Mouse (Mus musculus): ENCODE data around the gene Ccl1.

The Ccl1 gene

DNA sequence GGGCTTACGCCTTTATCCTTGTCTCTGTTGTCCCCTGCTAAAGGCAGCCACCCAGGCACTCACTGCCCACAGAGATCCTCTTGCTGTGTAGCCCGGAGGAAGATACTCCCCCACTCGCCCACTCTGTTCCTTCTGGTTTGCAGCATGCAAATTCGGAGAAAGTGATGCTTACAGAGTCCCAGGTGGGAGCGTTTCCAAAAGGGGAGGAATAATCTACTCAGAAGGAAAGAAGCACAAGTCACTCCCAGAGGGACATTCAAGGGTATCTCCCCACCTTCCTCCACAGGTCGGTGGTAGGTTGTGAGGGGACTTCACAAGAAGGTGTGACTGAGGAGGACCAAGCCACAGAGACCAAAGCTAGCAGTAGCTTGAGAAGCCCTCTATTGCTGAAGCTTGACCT lies 100.3 kb downstream of the Ccl1 start:
- DNase-seq (ENCODE audit: low read depth, low spot score) = no peak

DNA sequence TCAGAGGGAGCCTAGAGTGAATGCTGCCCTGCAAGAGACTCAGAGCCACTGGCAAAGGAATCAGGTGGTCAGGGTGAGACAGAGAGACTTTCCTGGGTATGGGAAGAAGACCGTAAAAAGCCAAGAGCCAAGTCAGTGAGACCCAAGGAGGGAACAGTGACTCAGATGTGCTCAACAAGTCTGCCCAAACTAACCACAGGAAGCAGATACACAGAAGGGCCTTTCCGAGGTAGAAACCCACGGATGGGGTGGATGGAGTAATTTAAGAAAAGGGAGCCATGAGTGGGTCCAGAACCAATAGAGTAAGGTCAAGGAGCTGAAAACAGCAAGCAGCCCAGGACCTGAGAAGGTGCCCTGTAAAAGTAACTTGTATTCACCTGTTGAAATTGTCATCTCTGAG lies 101.8 kb downstream of the Ccl1 start:
- DNase-seq (ENCODE audit: low read depth, low spot score) = no peak

DNA sequence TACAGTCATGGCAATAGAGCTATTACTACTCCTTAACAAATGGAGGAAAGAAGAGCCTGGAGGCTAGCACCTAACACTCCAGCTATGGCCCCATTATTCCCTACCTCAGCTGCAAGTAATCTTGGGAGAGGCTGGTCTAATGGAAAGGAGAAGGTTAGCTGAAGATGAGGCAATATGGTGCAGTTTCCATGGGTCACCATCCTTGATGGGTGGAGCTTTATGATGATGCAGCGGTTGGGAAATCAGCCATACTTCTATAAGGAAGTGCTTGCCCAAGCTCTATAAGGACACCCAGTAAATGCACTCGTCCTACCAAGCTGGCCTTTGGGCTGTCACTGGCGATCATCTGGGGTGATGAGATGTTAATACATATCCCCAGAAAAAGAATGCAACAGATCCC lies 107.7 kb downstream of the Ccl1 start:
- no peak for DNase-seq (ENCODE audit: low read depth, low spot score)

DNA sequence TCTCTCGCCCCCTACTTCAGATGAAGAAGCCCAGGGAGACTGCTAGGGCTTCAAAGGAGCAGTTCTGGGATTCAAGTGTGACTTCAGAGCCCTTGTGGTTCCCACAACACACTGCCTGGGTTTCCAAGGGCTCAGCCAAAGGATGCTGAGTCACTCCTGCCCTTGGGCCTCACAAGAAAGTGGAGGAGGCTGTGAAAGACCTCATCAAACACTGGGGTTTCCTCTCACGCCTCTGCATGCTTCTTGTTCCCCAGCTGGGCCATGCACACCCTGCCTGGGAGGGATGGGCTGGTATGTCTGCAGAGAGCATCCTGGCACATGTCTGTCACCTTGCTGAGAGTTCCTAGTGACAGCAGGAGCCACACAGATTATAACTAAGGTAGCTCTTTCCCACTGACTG lies 110.5 kb downstream of the Ccl1 start:
- DNase-seq (ENCODE audit: low read depth, low spot score) = no peak

DNA sequence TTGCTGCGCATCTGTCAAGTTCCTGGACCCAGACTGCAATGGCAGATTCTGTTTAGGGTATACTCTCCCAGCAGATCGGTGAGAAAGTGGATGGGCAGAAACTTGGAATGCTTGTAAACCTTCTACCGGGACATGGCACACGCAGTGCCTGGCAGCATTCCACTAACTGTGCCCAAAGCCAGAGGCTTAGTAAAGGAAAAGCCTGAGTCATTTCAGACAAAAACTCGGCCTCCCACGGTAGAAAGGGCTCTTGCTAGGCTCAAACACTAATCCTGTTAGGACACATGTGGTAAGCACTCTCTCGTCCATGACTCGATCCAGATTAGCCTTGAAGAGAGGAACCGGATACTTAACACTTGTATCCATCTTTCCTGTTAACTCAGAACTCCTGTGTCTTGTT lies 111.7 kb downstream of the Ccl1 start:
- no peak for DNase-seq (ENCODE audit: low read depth, low spot score)

DNA sequence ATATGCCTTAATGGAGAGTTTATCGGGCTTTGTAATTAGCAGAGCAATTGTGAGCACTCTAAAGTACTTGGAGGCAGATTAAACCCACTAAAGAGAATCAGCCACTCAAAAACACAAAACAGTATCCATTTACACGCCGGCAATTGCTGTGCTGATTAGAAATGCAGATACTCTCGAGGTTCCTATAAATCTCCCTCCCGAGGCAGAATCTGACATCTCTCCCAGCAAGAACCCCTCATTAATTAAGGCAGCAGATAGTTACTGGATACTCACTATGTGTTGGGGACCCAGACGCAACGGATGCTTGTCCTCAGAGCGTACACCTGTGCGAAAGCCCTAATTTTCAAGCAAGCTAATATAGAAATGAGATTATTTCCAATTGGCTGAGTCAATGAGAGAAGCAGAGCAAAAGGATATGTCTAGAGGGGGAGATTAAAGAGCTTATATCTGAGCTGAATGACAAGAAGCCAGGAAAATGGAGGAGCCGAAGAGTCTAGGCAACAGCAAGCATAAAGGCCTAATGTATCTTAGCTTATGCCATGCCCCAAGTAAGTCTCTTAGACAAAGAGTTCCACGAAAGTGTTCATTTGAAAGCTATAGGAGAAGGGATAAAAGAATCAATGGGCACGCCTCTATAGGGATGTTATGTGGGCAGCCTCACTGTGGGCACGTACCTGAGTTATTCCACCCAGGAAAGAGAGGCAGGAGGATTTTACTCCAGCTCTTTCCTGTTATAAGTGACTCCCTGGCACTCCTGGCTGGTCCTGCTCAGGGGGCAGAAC lies 115.5 kb downstream of the Ccl1 start:
- DNase-seq (ENCODE audit: low read depth, low spot score) = no peak

DNA sequence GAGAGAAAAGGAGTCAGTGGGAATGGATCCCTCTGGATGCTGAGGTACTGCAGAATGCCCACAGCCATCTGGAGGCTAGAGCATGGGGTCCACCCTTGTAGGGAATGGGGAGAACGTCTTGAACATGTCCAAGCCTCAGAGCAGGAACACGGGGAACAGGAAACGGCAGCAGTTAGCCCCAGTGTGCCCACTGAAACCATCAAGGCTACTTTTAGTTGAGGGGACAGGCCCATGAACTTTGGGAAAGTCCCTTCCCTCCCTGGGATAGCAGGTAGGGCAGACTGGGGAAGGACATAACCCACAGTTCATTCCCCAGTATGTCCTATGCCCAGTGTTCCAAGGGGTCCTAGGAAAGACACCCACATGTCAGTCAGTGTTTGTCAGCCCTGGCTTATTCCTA lies 119.8 kb downstream of the Ccl1 start:
- no peak for DNase-seq (ENCODE audit: low read depth, low spot score)

DNA sequence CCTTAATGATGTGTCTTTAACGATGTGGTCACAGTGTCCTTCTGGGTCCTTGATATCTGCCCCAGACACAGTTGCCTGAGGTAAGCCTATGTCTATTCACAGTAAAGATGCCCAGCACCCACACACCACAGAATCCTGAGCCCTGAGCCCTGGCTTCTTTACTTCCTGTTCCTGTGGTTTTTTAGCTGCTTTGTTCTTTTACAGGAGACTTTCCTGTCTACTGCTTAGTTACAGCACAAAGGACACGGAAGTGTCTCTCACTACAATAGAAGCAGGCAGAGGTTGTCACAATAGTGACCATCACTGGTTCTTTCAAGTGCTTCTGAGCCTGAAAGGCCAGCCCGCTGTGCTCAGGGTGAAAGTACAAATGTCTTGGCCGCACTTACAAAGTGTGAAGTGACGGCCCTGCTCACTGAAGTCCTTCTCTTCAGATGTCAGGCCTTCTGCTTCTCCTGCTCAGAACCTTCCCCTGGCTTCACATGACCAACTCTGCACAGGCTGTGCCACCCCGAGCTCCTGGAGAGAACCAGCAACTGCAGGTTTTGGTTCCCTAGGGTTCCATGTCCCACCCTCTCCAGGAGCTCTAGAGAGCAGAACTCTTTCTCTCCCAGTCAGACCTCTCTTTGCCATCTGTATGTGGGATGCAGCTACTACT lies 122.1 kb downstream of the Ccl1 start:
- no peak for DNase-seq (ENCODE audit: low read depth, low spot score)

DNA sequence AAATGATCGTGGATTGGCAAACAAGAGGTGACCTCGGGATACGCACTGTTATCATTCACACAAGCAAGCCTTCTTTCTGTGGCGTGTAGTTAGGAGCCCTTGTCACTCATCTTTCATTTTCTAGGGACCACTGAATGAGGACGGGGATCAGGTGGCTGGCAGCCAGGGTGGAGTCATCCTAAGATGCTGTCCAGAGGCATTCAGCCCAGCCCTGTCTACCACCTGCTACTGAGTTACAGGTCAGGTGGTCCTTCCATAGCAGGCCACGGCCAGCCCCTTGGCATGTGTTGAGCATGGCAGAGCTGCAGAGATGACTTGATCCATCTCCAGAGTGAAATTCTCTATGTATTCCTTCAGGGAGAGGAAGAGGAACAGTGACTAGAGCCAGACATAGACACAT lies 123.1 kb downstream of the Ccl1 start:
- no peak for DNase-seq (ENCODE audit: low read depth, low spot score)

DNA sequence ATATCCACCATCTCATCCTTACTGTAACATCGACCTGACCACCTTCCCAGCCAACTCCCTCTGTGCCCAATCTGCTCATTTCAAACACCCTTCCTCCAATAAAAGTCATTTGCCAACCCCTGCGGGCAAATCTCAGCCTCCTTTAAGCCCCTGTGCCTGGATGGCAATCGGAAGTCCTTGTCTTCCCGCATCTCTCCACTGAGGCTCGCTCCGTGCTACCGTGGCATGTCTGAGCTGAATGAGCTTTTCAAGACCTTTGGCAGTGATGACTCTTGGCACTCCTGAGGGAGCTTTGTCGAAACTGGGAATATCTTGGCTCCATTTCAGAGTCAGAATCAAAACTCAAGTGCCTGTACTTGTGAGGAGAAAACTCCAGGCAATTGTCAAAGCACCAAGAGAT lies 124.2 kb downstream of the Ccl1 start:
- DNase-seq (ENCODE audit: low read depth, low spot score) = no peak

DNA sequence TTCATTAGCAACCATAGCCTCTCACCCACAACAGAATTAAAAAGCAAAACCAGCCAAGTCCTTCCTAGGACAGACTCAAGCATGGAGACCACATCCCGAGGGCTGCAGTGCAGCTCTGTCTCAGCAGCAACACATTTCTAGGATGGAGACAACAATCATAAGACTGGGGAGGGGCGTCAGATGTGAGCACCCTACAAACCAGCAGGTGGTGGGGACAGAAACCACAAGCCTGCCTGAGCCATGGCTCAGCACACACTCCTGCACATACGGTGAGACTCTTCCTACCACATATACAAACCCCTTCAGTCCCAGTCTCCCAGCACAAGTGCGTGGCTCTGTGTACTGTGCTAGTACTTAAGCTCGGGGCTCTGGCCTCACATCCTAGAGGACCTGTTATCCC lies 127.3 kb downstream of the Ccl1 start:
- no peak for DNase-seq (ENCODE audit: low read depth, low spot score)

DNA sequence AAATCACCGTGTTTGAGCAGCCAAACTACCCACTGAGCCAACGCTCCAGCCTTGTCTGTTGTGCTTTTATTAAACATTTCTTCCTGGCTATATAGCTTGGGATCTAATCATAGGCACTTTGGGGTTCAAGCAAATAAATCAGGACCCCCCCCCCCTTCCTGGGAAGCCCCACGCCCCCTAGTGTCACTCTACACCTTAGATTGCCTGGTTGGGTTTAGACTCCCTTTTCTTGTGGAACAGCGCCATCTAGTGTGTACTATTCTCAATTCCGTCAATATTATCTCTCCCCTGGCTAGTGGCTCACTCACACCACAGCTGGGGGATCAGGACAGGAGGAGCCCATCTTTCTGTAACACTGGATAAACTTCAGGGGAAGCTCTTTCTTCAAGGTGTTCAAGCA lies 127.8 kb downstream of the Ccl1 start:
- DNase-seq (ENCODE audit: low read depth, low spot score) = no peak

DNA sequence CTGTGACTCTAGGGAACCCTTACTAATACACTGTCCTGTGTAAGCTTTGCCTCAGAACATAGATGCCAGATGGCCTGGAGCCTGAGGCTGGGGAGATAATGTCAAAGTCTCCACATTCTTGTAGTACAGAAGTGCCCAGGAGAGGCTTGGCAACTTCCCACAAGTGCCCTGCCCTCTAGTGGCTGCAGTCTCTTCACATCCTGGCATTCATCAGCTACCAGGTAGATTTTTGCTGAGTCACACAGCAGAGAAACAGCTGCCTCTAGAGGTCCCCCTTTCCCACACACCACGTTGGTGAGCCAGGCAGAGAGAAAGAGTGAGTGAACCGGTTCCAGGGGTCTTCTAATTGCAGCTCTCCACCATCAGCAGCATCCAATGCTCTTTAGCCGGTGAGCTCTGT lies 130.7 kb downstream of the Ccl1 start:
- DNase-seq (ENCODE audit: low read depth, low spot score) = no peak

DNA sequence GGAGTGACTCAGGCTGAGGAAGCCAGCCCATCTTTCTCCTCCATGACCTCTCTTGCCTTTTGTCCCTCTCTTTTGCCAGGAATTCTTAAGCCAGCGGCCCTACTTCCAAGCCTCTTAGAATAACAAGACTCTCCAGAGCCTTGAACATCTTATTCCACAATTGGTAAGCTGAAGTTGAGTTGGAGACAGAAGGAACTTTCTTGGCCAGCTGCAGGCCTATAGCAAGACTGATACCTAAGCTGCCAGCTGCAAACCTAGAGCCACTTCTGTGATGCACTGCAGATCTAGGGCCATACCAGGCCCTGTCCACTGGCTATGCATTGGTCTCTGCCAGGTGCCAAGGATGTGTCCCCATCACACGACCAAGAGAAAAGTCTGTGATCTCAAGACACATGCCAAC lies 132.0 kb downstream of the Ccl1 start:
- no peak for DNase-seq (ENCODE audit: low read depth, low spot score)

DNA sequence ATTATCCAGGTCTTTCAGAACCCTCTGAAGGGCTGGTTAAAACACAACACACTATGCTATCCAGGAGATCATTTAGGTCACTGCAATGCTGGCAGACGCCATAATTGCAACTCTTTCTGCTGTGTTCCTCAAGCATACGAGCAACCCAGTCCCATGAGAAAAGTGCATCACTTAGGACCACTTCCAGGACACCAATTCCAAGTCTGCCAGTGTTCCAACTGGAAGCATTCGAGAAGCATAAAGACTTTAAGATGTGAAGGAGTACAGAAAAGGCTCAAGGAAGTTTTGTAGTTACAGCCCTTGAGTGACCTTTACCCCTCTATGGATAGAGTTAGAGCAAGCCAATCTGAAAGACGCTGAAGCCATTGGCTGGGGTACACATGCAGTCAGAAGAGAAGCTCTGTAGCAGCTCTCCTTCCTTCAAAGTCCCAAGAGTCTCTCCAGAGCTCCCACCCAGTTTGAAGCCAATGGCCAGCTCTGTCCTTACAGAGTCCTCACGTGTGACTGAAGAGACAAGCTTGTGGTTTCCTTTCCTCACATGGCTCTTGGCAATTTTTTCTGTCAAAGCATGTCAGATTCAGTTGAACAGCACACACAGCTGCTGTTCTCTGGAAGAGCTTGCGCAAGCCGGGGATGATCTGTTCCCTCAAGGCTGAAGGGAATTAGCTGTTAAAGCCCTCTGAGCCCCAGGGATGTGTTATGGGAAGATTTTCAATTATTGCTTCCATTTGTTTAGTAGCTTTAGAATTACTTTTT lies 134.0 kb downstream of the Ccl1 start:
- no peak for DNase-seq (ENCODE audit: low read depth, low spot score)

DNA sequence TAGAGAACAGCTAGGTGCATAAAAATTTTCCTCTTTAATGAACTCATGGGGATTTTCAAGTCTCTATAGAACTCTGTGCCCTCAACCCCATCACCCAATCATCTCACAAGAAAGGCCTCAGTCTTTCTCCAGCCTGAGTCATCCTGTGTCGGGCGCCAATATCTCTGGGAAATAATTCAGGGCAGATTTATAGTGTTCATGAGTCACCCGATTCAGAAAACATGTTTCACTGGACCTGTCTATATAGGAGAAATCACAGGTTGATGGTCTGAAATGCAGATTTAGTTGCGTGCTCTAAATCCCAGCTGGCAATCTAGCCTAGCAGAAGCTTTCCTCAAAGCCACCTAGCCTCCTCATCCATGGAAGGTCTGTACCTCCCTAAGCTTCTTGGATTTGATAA lies 136.0 kb downstream of the Ccl1 start:
- DNase-seq (ENCODE audit: low read depth, low spot score) = no peak

DNA sequence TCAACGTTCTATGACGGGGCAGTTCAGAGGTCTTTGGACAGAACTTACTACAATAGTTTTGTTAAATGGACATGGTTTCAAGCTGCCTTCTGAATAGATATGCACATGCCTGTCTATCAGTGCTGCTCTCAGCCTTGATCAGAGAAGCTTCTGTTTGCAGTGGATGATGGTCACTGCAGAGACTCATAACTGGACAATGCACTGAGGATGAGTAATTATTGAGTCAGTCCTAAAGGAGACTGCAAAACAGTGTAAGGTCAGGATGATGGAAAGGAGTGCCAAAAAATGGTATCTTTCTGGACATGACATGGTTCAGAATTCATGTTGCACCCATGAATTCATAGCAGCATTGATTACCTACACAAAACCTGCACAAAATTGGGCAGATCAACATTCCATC lies 137.2 kb downstream of the Ccl1 start:
- no peak for DNase-seq (ENCODE audit: low read depth, low spot score)

DNA sequence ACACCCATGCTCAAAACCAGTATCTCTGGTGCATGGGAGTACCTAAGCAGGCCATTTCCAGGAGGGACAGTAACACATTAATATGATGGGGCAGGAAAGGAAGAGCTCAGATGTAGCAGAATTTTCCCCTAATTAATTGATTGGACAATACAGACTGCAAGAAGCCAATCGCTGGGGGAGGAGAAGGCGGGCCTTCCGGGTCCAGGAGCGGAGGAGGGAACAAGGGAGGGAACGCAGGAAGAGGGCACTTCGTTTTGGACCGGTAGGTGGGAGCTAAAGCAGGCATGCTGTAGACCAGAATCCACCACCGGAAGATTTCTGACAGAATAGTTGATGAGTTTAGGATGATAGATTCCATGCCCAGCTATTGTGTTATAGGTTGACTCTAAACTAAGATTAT lies 142.2 kb downstream of the Ccl1 start:
- no peak for DNase-seq (ENCODE audit: low read depth, low spot score)

DNA sequence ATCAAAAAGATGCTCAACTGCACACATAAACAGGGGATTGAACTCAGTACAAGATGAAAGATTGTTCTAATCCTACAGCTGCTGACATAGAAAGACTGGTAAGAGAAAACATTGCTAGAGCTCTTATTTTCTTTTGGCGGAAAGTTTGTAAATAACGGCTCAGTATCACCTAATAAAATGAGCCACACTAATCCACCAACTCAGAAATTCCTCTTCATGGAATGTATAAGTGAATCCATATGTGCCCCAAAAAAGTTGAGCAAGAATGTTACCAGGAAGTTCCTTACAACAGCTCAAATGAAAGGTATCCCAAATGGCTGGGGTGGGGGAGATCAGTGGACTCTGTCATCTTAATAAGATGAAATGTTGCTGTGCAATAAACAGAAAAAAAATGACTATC lies 146.4 kb downstream of the Ccl1 start:
- DNase-seq (ENCODE audit: low read depth, low spot score) = no peak

DNA sequence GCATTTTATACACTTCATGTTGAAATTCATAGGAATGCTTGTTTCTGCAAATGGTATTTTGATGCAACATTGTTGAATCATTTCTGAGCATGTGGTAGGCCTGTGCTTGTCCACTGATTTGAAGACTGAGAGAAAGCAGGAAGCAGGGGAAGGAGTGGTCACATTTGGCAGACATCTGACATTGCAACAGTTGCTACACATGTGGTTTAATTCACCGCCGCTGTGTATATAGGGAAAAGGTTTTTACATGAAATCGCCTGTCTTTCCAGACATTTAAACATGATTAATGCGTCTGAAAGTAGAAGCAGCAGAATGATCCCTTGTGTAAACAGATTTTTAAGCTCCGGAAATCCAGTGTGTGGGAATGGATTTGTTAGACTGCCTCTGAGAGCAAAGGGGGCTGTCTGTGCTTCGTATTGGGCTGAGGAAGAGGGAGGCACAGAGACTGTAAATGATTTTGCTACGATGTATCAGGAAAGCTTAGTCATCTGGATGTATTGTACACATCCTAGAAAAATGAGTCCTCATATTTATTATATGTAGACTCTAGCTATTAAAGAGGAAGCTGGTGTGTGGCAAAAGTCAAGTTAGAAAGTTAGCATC lies 165.9 kb downstream of the Ccl1 start:
- DNase-seq (ENCODE audit: low read depth, low spot score) = no peak

DNA sequence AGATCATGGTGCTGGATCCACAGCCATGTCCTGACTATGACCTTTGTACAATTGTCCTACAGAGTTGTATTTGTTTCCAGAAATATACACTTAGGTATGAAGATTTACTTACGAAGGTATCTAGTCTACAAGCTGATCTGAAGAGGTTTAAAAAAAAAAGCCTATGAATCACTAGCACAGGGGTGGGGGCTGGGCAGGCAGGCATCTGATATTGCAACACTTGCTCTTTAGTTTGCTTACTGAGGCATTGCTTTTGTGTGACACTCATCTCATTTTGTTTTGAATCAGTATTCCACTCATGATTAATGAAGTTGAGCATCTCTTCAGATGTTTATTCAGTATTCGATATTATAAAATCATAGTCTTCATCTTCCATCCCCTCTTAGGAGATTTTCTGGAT lies 169.3 kb downstream of the Ccl1 start:
- no peak for DNase-seq (ENCODE audit: low read depth, low spot score)

DNA sequence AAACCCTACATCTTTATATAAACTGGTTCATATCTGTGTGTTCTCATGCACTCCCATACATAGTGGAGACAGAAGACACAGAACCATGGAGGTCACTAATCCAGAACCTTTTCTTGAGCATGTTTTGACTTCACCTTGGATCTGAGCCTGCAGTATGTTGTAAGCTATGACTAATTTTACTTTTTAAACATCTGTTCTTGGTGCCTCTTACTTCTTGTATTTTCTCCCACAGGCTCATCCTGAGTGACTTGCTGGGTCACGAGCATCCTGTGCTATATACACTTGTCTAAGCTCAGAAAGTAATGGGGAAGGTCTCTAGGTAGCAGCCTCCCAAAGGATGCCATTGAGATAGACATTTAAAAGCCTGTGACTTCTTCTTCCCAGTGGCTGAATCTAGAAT lies 172.5 kb downstream of the Ccl1 start:
- no peak for DNase-seq (ENCODE audit: low read depth, low spot score)
